Mouse (Mus musculus) liver, embryonic 12.5 days (tissue): ENCODE results near the gene 2300003K06Rik. TPM values are rescaled to one million over a fixed set of nuclear protein-coding genes. Genes with fewer than 3 reads are reported as not detected.
"Not testable (repeated sequence)": the region's sequence is repeated elsewhere in the genome, so short reads cannot be mapped to it uniquely, and the experiment has no call there.

Experiments used
- ATAC-seq: fragments of 200-750 bp; cut with Nextera tagmentation; 2 replicates; pipeline ENCODE4 v1.8.0; 2017; ENCODE audit warnings: moderate number of reproducible peaks, mild to moderate bottlenecking, moderate library complexity
- H3K27ac ChIP-seq: fragments of 300-500 bp; sonication (generic); 2 replicates; pipeline ENCODE4 v1.5.1; 2016; ENCODE audit warnings: mild to moderate bottlenecking
- H3K27me3 ChIP-seq: fragments of 300-500 bp; sonication (generic); replicated peaks from 2 replicates; pipeline ENCODE4 v1.6.1; 2016; ENCODE audit warnings: mild to moderate bottlenecking, moderate library complexity
- H3K36me3 ChIP-seq: fragments of 300-500 bp; sonication (generic); 2 replicates; pipeline ENCODE4 v1.6.1; 2016; ENCODE audit warnings: mild to moderate bottlenecking, moderate library complexity
- H3K4me1 ChIP-seq: fragments of 300-500 bp; sonication (generic); 2 replicates; pipeline ENCODE4 v1.6.1; 2016
- H3K4me2 ChIP-seq: fragments of 300-500 bp; sonication (generic); 2 replicates; pipeline ENCODE4 v1.6.1; 2016; ENCODE audit warnings: mild to moderate bottlenecking, moderate library complexity
- H3K4me3 ChIP-seq: fragments of 300-500 bp; sonication (generic); 2 replicates; pipeline ENCODE4 v1.5.1; 2016; ENCODE audit warnings: mild to moderate bottlenecking, moderate library complexity
- H3K9ac ChIP-seq: fragments of 300-500 bp; sonication (generic); 2 replicates; pipeline ENCODE4 v1.6.1; 2016; ENCODE audit warnings: mild to moderate bottlenecking, moderate library complexity
- H3K9me3 ChIP-seq: fragments of 300-500 bp; sonication (generic); replicated peaks from 2 replicates; pipeline ENCODE4 v1.6.1; 2016; ENCODE audit warnings: mild to moderate bottlenecking, moderate library complexity
- WGBS: fragments of 180-500 bp; shearing (Covaris S2); methylation state at CpG from one replicate; pipeline ENCODE4 v1.1.7; 2016; ENCODE audit not compliant: insufficient replicate concordance; 5-methylcytosine and 5-hydroxymethylcytosine counted together
- polyA plus RNA-seq: library from polyadenylated mRNA; unstranded; fragments of >200 nt; fragmentation: Nextera tagmentation; extraction: Ambion mirVana; gene quantifications from 2 replicates; pipeline ENCODE4 v1.2.1, GENCODE M21; 2016

2300003K06Rik gene
- polyA plus RNA-seq, 1 experiment from 2014 or later: not detected

- H3K27ac ChIP-seq, H3K4me1 ChIP-seq, H3K36me3 ChIP-seq, ATAC-seq, H3K4me2 ChIP-seq, H3K9me3 ChIP-seq, H3K27me3 ChIP-seq, H3K4me3 ChIP-seq, H3K9ac ChIP-seq: not testable (repeated sequence)
- WGBS: no CpG with 5 or more reads among the region's 1 CpGs
These were observed 39.0 kb downstream of the 2300003K06Rik start, which contains the start of gene Gm11569 for GRCm38 (mm10) chr11:99798832-99799231. Gm11569 (minus strand) TSS chr11:99798932.

- no peaks in the 10 kb centered on the region for H3K27me3 ChIP-seq
- no peak for ATAC-seq
- 58% methylated on average over 2 of the region's 2 CpGs for WGBS
- H3K9me3 ChIP-seq: no peaks in the 10 kb centered on the region
- H3K27ac ChIP-seq: no peak within 1 kb of the TSS
- H3K4me1 ChIP-seq: no peaks in the 10 kb centered on the region
- H3K9ac ChIP-seq: no peak within 1 kb of the TSS
- H3K4me3 ChIP-seq: no peak within 1 kb of the TSS
- no peaks in the 10 kb centered on the region for H3K36me3 ChIP-seq
- H3K4me2 ChIP-seq: no peak within 1 kb of the TSS
These were observed 44.5 kb downstream of the 2300003K06Rik start, which contains the start of gene Gm11596 for GRCm38 (mm10) chr11:99793367-99793766. Gm11596 (minus strand) TSS chr11:99793467.

Other genes starting within 250 kb of the 2300003K06Rik start
- not detected in 2 replicates for gene Krtap1-3, start 246.7 kb downstream of the 2300003K06Rik start, polyA plus RNA-seq
- not detected in 2 replicates for gene Krtap9-3, start 240.0 kb downstream of the 2300003K06Rik start, polyA plus RNA-seq
- gene Gm11938, start 234.8 kb downstream of the 2300003K06Rik start, polyA plus RNA-seq: not detected in 2 replicates
- gene Gm11937, start 227.9 kb downstream of the 2300003K06Rik start, polyA plus RNA-seq: not detected in 2 replicates
- gene Krtap2-4, start 223.2 kb downstream of the 2300003K06Rik start, polyA plus RNA-seq: not detected in 2 replicates
- not detected in 2 replicates for gene Gm11562, start 217.6 kb downstream of the 2300003K06Rik start, polyA plus RNA-seq
- not detected in 2 replicates for gene Krtap4-1, start 209.8 kb downstream of the 2300003K06Rik start, polyA plus RNA-seq
- gene Krtap4-2, start 203.0 kb downstream of the 2300003K06Rik start, polyA plus RNA-seq: not detected in 2 replicates
- gene Krtap4-7, start 194.0 kb downstream of the 2300003K06Rik start, polyA plus RNA-seq: not detected in 2 replicates
- gene Gm11555, start 187.8 kb downstream of the 2300003K06Rik start, polyA plus RNA-seq: not detected in 2 replicates
- not detected in 2 replicates for gene Gm11563, start 179.1 kb downstream of the 2300003K06Rik start, polyA plus RNA-seq
- gene Krtap4-6, start 172.1 kb downstream of the 2300003K06Rik start, polyA plus RNA-seq: not detected in 2 replicates
- gene Gm14190, start 147.3 kb downstream of the 2300003K06Rik start, polyA plus RNA-seq: not detected in 2 replicates
- gene Gm14180, start 103.8 kb downstream of the 2300003K06Rik start, polyA plus RNA-seq: not detected in 2 replicates
- not detected in 2 replicates for gene Gm11595, start 65.2 kb downstream of the 2300003K06Rik start, polyA plus RNA-seq
- not detected in 2 replicates for gene Krtap4-8, start 57.4 kb downstream of the 2300003K06Rik start, polyA plus RNA-seq
- gene Krtap4-9, start 52.9 kb downstream of the 2300003K06Rik start, polyA plus RNA-seq: not detected in 2 replicates
- gene Gm11596, start 44.6 kb downstream of the 2300003K06Rik start, polyA plus RNA-seq: not detected in 2 replicates
- gene Gm11569, start 39.1 kb downstream of the 2300003K06Rik start, polyA plus RNA-seq: not detected in 2 replicates
- not detected in 2 replicates for gene Gm11554, start 33.6 kb downstream of the 2300003K06Rik start, polyA plus RNA-seq
- not detected in 2 replicates for gene Krtap4-13, start 28.2 kb downstream of the 2300003K06Rik start, polyA plus RNA-seq
- not detected in 2 replicates for gene Gm11564, start 22.4 kb downstream of the 2300003K06Rik start, polyA plus RNA-seq
- gene Krtap4-16, start 13.5 kb upstream of the 2300003K06Rik start, polyA plus RNA-seq: not detected in 2 replicates
- not detected in 2 replicates for gene Gm11568, start 19.9 kb upstream of the 2300003K06Rik start, polyA plus RNA-seq
- gene Gm11559, start 26.4 kb upstream of the 2300003K06Rik start, polyA plus RNA-seq: not detected in 2 replicates
- not detected in 2 replicates for gene Krtap9-1, start 35.3 kb upstream of the 2300003K06Rik start, polyA plus RNA-seq
- not detected in 2 replicates for gene Gm11567, start 41.1 kb upstream of the 2300003K06Rik start, polyA plus RNA-seq
- gene Krtap31-1, start 69.9 kb upstream of the 2300003K06Rik start, polyA plus RNA-seq: not detected in 2 replicates
- not detected in 2 replicates for gene Gm11565, start 76.7 kb upstream of the 2300003K06Rik start, polyA plus RNA-seq
- gene Krtap31-2, start 98.2 kb upstream of the 2300003K06Rik start, polyA plus RNA-seq: not detected in 2 replicates
- not detected in 2 replicates for gene Krtap9-5, start 110.4 kb upstream of the 2300003K06Rik start, polyA plus RNA-seq
- gene Krtap29-1, start 141.0 kb upstream of the 2300003K06Rik start, polyA plus RNA-seq: not detected in 2 replicates
- not detected in 2 replicates for gene Krtap16-1, start 148.5 kb upstream of the 2300003K06Rik start, polyA plus RNA-seq
- gene Krtap17-1, start 155.9 kb upstream of the 2300003K06Rik start, polyA plus RNA-seq: not detected in 2 replicates
- gene Krt33a, start 178.1 kb upstream of the 2300003K06Rik start, polyA plus RNA-seq: not detected in 2 replicates
- gene Krt33b, start 191.8 kb upstream of the 2300003K06Rik start, polyA plus RNA-seq: not detected in 2 replicates
- gene Krt34, start 203.5 kb upstream of the 2300003K06Rik start, polyA plus RNA-seq: not detected in 2 replicates
- gene Krt31, start 212.5 kb upstream of the 2300003K06Rik start, polyA plus RNA-seq: not detected in 2 replicates